Mouse (Mus musculus) liver, postnatal 0 days (tissue): ENCODE data around the gene Pkdrej. TPM values are rescaled to one million over a fixed set of nuclear protein-coding genes. Genes with fewer than 3 reads are reported as not detected.

Source experiments
- ATAC-seq: fragments of 200-750 bp; cut with Nextera tagmentation; 2 replicates; pipeline ENCODE4 v1.8.0; 2017; ENCODE audit warnings: mild to moderate bottlenecking, moderate library complexity
- DNase-seq: peaks from one replicate; pipeline ENCODE4 v3.0.0-alpha.2; 2016
- H3K27ac ChIP-seq: fragments of 300-500 bp; sonication (generic); 2 replicates; pipeline ENCODE4 v1.5.1; 2014; ENCODE audit warnings: antibody characterized with exemption, moderate library complexity, mild to moderate bottlenecking, low read depth
- H3K27me3 ChIP-seq: fragments of 300-500 bp; sonication (generic); 2 replicates; pipeline ENCODE4 v1.6.1; 2014; ENCODE audit warnings: low read length, control low read depth, mixed read lengths; ENCODE audit not compliant: insufficient read depth
- H3K36me3 ChIP-seq: fragments of 300-500 bp; sonication (generic); replicated peaks from 2 replicates; pipeline ENCODE4 v1.6.1; 2014; ENCODE audit warnings: mild to moderate bottlenecking, control low read depth, low read length, moderate library complexity, mixed read lengths; ENCODE audit not compliant: insufficient read depth
- H3K4me1 ChIP-seq: fragments of 300-500 bp; sonication (generic); 2 replicates; pipeline ENCODE4 v1.6.1; 2014; ENCODE audit warnings: antibody characterized with exemption, mild to moderate bottlenecking, control low read depth; ENCODE audit not compliant: insufficient read depth
- H3K4me2 ChIP-seq: fragments of 300-500 bp; sonication (generic); 2 replicates; pipeline ENCODE4 v1.6.1; 2014; ENCODE audit warnings: low read depth, mild to moderate bottlenecking, low read length, moderate library complexity, mixed read lengths
- H3K4me3 ChIP-seq: fragments of 300-500 bp; sonication (generic); 2 replicates; pipeline ENCODE4 v1.5.1; 2014; ENCODE audit warnings: low read depth, low read length
- H3K9ac ChIP-seq: fragments of 300-500 bp; sonication (generic); replicated peaks from 2 replicates; pipeline ENCODE4 v1.6.1; 2014; ENCODE audit warnings: mild to moderate bottlenecking, moderate library complexity
- H3K9me3 ChIP-seq: fragments of 300-500 bp; sonication (generic); 2 replicates; pipeline ENCODE4 v1.6.1; 2016; ENCODE audit warnings: mild to moderate bottlenecking, control low read depth, low read length, mixed read lengths
- CTCF ChIP-seq: sonication (generic); IDR thresholded peaks from 2 replicates; pipeline ENCODE4 v1.5.1; 2016; ENCODE audit warnings: antibody characterized with exemption, low read depth
- EP300 ChIP-seq: IDR thresholded peaks from 2 replicates; pipeline ENCODE4 v1.6.1; 2016; ENCODE audit warnings: antibody characterized with exemption, low read depth, mild to moderate bottlenecking
- WGBS: fragments of 180-500 bp; shearing (Covaris S2); extraction: QIAGEN DNeasy Blood & Tissue Kit; methylation state at CpG from one replicate; pipeline ENCODE4 v1.1.7; 2014; ENCODE audit not compliant: insufficient replicate concordance; 5-methylcytosine and 5-hydroxymethylcytosine counted together
- polyA plus RNA-seq: library from polyadenylated mRNA; unstranded; fragments of >200 nt; fragmentation: Nextera tagmentation; extraction: Ambion mirVana; gene quantifications from 2 replicates; pipeline ENCODE4 v1.2.1, GENCODE M21; 2015

Pkdrej gene
- polyA plus RNA-seq, 1 experiment from 2014 or later: not detected

GRCm38 (mm10) chr15:85845071-85845470 lies 23.5 kb upstream of the Pkdrej start:
- Histone ChIP-seq H3K9ac (no peak overlapping the region), H3K27me3 (no peaks in the 10 kb centered on the region), H3K27ac (no peak overlapping the region), H3K9me3 (no peaks in the 10 kb centered on the region), H3K36me3 (peaks cover 25% of the 10 kb centered on the region), H3K4me3 (no peak overlapping the region), H3K4me1 (0 out of 2 replicates have a peak, but pooled peaks cover 4% of the 10 kb centered on the region), H3K4me2 (no peak overlapping the region)
- ATAC-seq (no peak), DNase-seq (no peak)
- TF ChIP-seq CTCF (no peak), EP300 (no peak)

DNA sequence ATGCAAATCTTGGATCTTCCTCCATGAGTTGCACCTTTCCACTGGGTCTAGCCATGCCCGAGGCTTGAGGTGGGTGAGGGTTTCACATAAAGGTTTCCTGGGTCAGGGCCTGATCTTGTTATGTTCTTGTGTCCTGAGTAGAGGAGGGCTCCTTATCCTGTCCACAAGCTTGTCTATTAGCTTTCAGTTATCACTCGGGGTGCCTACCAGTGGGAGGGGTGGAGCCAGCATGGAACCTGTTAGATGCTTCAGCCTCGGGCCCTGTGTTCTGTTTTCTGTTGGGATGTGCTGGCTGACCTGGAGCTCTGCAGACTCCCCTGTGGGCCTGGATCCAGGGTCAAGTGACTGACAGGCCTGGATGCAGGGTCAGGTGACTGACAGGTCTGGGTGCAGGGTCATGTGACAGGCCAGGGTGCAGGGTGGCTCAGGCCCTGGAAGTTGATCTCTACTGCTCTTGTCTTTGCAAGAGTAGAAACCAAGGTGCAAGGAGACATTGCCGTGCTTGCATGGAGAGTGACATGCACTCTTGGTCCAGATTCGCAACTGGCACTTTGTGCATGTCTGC lies 20.3 kb upstream of the Pkdrej start:
- ATAC-seq (no peak), DNase-seq (no peak)
- Histone ChIP-seq H3K4me2 (no peak overlapping the region), H3K27ac (no peak overlapping the region), H3K4me3 (no peak overlapping the region), H3K9me3 (no peaks in the 10 kb centered on the region), H3K27me3 (no peaks in the 10 kb centered on the region), H3K36me3 (peaks cover 26% of the 10 kb centered on the region), H3K9ac (no peak overlapping the region), H3K4me1 (0 out of 2 replicates have a peak, but pooled peaks cover 4% of the 10 kb centered on the region)
- no peak for TF ChIP-seq EP300
- TF ChIP-seq CTCF: no peak
- 56% methylated on average over 5 of the region's 5 CpGs for WGBS

DNA sequence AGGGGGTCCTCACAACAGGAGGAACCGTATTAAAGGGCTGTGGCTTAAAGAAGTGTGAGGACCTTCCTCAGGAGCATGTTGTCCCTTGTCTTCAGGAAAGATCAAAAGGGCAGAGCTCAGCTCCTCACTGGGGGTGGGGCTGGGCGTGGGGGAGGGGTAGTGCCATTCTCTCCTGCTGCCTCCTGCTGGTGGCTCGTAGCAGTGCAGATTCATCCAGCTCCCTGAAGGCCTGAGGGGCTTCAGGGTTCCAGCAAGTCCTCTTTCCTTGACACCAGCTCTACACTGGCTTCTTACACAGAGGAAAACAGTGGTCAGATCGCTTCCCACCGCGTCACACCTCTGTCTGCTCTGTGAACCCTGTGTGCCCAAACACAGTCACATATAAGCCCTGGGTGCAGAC lies 19.4 kb upstream of the Pkdrej start:
- TF ChIP-seq CTCF (peak; percentile 65), EP300 (no peak)
- H3K9me3 ChIP-seq: no peaks in the 10 kb centered on the region
- ATAC-seq: peak; percentile 38; the same call in 1 of the 2 replicates
- H3K4me2 ChIP-seq: no peak overlapping the region
- H3K4me3 ChIP-seq: no peak overlapping the region
- peaks cover 27% of the 10 kb centered on the region for H3K36me3 ChIP-seq
- H3K4me1 ChIP-seq: 0 out of 2 replicates have a peak, but pooled peaks cover 4% of the 10 kb centered on the region
- peak; percentile 62 for DNase-seq
- WGBS: 49% methylated on average over 6 of the region's 6 CpGs
- H3K27ac ChIP-seq: no peak overlapping the region
- H3K27me3 ChIP-seq: no peaks in the 10 kb centered on the region
- no peak overlapping the region for H3K9ac ChIP-seq

DNA sequence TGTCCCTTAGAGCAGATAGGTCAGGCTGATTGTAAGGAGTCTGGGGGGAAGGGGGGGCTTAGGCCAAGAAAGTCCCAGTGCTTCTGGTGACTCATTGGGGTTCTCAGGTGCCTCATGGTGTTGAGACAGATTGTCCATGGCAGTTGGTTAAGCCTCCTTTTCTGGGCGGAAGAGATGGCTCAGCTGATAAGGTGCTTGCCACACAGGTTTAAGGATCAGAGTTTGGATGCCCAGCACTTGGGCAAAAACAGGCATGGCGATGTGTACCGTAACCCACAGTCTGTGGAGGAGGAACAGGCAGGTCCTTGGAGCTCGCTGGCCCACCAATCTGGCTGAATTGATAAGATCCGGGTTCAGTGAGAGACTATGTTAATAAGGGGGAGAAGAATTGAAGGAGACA lies 15.4 kb upstream of the Pkdrej start:
- TF ChIP-seq CTCF (no peak), EP300 (no peak)
- no peak for DNase-seq
- Histone ChIP-seq H3K36me3 (peaks cover 18% of the 10 kb centered on the region; the same call in 1 of the 2 replicates), H3K9me3 (no peaks in the 10 kb centered on the region), H3K4me3 (no peak overlapping the region), H3K9ac (no peak overlapping the region), H3K4me1 (peaks cover 14% of the 10 kb centered on the region; the same call in 1 of the 2 replicates), H3K4me2 (no peak overlapping the region), H3K27me3 (no peaks in the 10 kb centered on the region), H3K27ac (no peak overlapping the region)
- ATAC-seq: no peak
- WGBS: 78% methylated on average over 5 of the region's 5 CpGs

GRCm38 (mm10) chr15:85835335-85835734 lies 13.8 kb upstream of the Pkdrej start:
- no peak for DNase-seq
- no peak overlapping the region for H3K27ac ChIP-seq
- WGBS: 59% methylated on average over 3 of the region's 3 CpGs
- no peak for TF ChIP-seq EP300
- TF ChIP-seq CTCF: peak; percentile 50
- H3K4me3 ChIP-seq: no peak overlapping the region
- H3K27me3 ChIP-seq: no peaks in the 10 kb centered on the region
- H3K4me1 ChIP-seq: peaks cover 16% of the 10 kb centered on the region
- H3K36me3 ChIP-seq: peaks cover 18% of the 10 kb centered on the region; the same call in 1 of the 2 replicates
- no peaks in the 10 kb centered on the region for H3K9me3 ChIP-seq
- H3K4me2 ChIP-seq: no peak overlapping the region
- ATAC-seq: no peak
- no peak overlapping the region for H3K9ac ChIP-seq

DNA sequence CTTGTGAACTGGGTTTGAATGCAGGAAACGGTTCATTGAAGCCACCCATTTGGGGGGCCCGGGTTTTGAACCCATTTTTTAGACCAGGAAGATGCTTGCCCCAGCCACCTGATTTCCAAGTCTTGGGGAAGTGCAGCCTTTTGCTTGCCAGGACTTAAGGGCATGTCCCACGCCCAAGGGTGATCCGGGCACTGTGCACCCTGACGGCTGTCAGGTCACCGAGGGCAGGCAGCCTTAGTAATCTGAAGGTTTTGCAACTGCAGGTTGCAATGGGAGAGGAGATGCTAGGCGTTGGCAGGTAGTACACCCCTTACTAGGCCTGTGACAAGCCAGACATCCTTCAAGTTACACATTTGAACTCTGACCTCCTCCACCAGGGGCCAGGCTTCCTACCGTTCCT lies 11.1 kb upstream of the Pkdrej start:
- H3K9ac ChIP-seq: peak overlapping the region; percentile 62
- ATAC-seq: peak; percentile 53

More for the DNA sequence above, 11.1 kb upstream of the Pkdrej start:
- TF ChIP-seq EP300: no peak
- TF ChIP-seq CTCF: no peak
- peaks cover 22% of the 10 kb centered on the region for H3K4me1 ChIP-seq
- 23% methylated on average over 8 of the region's 8 CpGs for WGBS
- H3K36me3 ChIP-seq: peaks cover 18% of the 10 kb centered on the region; the same call in 1 of the 2 replicates
- H3K27ac ChIP-seq: peak overlapping the region; percentile 88
- H3K4me2 ChIP-seq: peak overlapping the region; percentile 73
- H3K9me3 ChIP-seq: no peaks in the 10 kb centered on the region
- peak overlapping the region; percentile 53 for H3K4me3 ChIP-seq
- no peaks in the 10 kb centered on the region for H3K27me3 ChIP-seq
- no peak for DNase-seq
